Mouse (Mus musculus) megakaryocyte, embryonic 14.5 days (primary cell): ENCODE data around the gene Spata46.

ENCODE experiments used
- FLI1 ChIP-seq: IDR thresholded peaks from 2 replicates; pipeline ENCODE4 v1.6.1; 2012; ENCODE audit warnings: low read length, inconsistent platforms, mixed read lengths
- GATA1 ChIP-seq: IDR thresholded peaks from 3 replicates; pipeline ENCODE4 v1.6.1; 2012; ENCODE audit warnings: mixed read lengths, low read length, inconsistent platforms, borderline replicate concordance

GRCm38 (mm10) chr1:170292239-170292951 lies 16.2 kb upstream of the Spata46 start:
- TF ChIP-seq GATA1 (no peak), FLI1 (no peak)
